Mouse (Mus musculus): ENCODE data around the gene E330017A01Rik.

DNA sequence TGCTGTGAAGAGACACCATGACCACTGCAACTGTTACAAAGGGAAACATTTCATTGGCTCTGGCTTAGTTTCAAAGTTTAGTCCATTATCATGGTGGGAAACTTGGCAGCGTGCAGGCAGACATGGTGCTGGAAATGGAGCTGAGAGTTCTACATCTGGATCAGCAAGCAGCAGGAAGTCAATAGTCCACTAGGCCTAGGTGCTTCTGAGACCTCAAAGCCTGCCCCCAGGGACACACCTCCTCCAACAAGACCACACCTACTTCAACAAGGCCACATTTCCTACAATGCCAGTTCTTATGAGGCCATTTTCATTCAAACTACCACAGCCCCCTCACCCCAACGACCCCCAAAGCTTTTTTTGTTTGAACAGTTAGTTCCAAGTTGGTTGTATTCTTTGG lies 8.8 kb downstream of the E330017A01Rik start:
- TF ChIP-seq CTCF (IDR thresholded peaks at IDR 0.05) = no peak
- TF ChIP-seq EP300 (IDR thresholded peaks at IDR 0.05) = no peak
